26 mouse cellular contexts compared by ENCODE assay signal in the genomic region with DNA sequence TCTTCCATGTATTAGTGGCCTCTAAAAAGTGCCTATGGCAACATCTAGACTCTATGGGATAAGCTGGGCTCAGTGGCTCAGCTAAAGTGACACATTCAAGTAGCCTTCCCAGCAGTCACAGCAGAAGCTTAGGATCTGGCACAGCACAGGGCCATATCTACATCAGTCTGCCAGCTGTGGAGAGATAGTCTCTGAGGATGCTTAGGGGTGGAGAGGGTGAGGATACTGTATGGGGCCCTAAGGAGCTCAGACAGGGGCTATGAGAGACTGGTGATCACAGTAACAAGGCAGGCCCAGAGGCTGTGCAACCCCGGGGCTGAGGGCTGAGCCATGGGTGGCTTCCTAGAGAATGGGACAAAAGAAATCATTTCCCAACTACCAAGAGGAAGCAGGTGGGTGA. TPM values are rescaled to one million over a fixed set of nuclear protein-coding genes. Genes with fewer than 3 reads are reported as not detected.
"Had no signal": no experiment of that assay in that cellular context is flagged by ENCODE, and none has a peak within 500 bp of the region (broad histone marks: within the 10 kb centered on the region; RNA-seq: fewer than 3 reads in every experiment).

No protein-coding gene starts in this region.

- DNase-seq: kidney, adult 18-20 months; kidney, adult 9 months; kidney, postnatal 14 days; kidney, postnatal 4 days; left cerebral cortex, postnatal 4 days; lung, embryonic 14.5 days; retina, postnatal 1 day; right cerebral cortex, postnatal 25 days; spleen, adult 18-20 months; thymus, postnatal 4 days had no signal

- H3K4me1 ChIP-seq: limb, embryonic 12.5 days; limb, embryonic 15.5 days; midbrain, embryonic 12.5 days; midbrain, embryonic 15.5 days; neural tube, embryonic 12.5 days; stomach, embryonic 15.5 days had no signal

- H3K9ac ChIP-seq: limb, embryonic 12.5 days; limb, embryonic 15.5 days; lung, embryonic 14.5 days; midbrain, embryonic 12.5 days; midbrain, embryonic 15.5 days; neural tube, embryonic 12.5 days; neural tube, embryonic 15.5 days; stomach, embryonic 15.5 days had no signal

- H3K27me3 ChIP-seq: limb, embryonic 15.5 days; midbrain, embryonic 15.5 days; neural tube, embryonic 12.5 days; neural tube, embryonic 15.5 days; stomach, embryonic 15.5 days had no signal

- H3K9me3 ChIP-seq: limb, embryonic 12.5 days; limb, embryonic 15.5 days; midbrain, embryonic 12.5 days; midbrain, embryonic 15.5 days; neural tube, embryonic 12.5 days; neural tube, embryonic 15.5 days; stomach, embryonic 15.5 days had no signal

- ATAC-seq: intestine, embryonic 16.5 days; lung, postnatal 0 days; midbrain, embryonic 15.5 days had no signal

- H3K4me3 ChIP-seq: limb, embryonic 12.5 days; limb, embryonic 15.5 days; midbrain, embryonic 12.5 days; midbrain, embryonic 15.5 days; neural tube, embryonic 12.5 days; neural tube, embryonic 15.5 days; stomach, embryonic 15.5 days had no signal

- H3K36me3 ChIP-seq: limb, embryonic 12.5 days; limb, embryonic 15.5 days; midbrain, embryonic 12.5 days; midbrain, embryonic 15.5 days; neural tube, embryonic 12.5 days; neural tube, embryonic 15.5 days; stomach, embryonic 15.5 days had no signal

- H3K27ac ChIP-seq: limb, embryonic 12.5 days; limb, embryonic 15.5 days; macrophage; midbrain, embryonic 12.5 days; midbrain, embryonic 15.5 days; neural tube, embryonic 12.5 days; neural tube, embryonic 15.5 days; stomach, embryonic 15.5 days had no signal

- H3K4me2 ChIP-seq: limb, embryonic 12.5 days; limb, embryonic 15.5 days; lung, embryonic 14.5 days; midbrain, embryonic 12.5 days; midbrain, embryonic 15.5 days; neural tube, embryonic 12.5 days; neural tube, embryonic 15.5 days; stomach, embryonic 15.5 days had no signal

RNA-seq across cellular contexts. Expression of a gene that starts 7.1 kb away (rescaled TPM):
- total RNA-seq: megakaryocyte, adult 5-6 weeks had no signal
- polyA plus RNA-seq: limb, embryonic 12.5 days; macrophage; thymus, postnatal 0 days had no signal

RNA-seq across cellular contexts. Expression of a gene that starts 10.7 kb away (rescaled TPM):
- polyA plus RNA-seq: macrophage had no signal

RNA-seq across cellular contexts. Expression of a gene that starts 20.2 kb away (rescaled TPM):
- total RNA-seq: megakaryocyte, adult 5-6 weeks had no signal
- polyA plus RNA-seq: macrophage had no signal

RNA-seq across cellular contexts. Expression of a gene that starts 23.7 kb away (rescaled TPM):
- polyA plus RNA-seq: macrophage had no signal

RNA-seq across cellular contexts. Expression of a gene that starts 30.8 kb away (rescaled TPM):
- total RNA-seq: layer of hippocampus, adult 18-20 months; layer of hippocampus, postnatal 14 days; left cerebral cortex, adult 8-10 months; left cerebral cortex, postnatal 14 days; left cerebral cortex, postnatal 4 days; megakaryocyte, adult 5-6 weeks had no signal
- polyA plus RNA-seq: macrophage had no signal
